Mouse (Mus musculus) gastrocnemius, postnatal 25 days (tissue): Measurements from ENCODE around the gene Bfsp1. TPM values are rescaled to one million over a fixed set of nuclear protein-coding genes. Genes with fewer than 3 reads are reported as not detected.

Experiments
- DNase-seq: peaks from one replicate; pipeline ENCODE4 v3.0.0; 2022
- total RNA-seq, 2 experiments: library from RNA; stranded (reverse); gene quantifications; 1 replicate in 1 of 2; 2 replicates in 1 of 2; pipeline ENCODE4 v1.2.3; 2021

The Bfsp1 gene
- total RNA-seq, 2 experiments from 2014 or later: 0.26 to 0.46 TPM

- DNase-seq: no peak
Measured at GRCm38 (mm10) chr2:143796335-143797013, 66.5 kb downstream of the Bfsp1 start.

GRCm38 (mm10) chr2:143795858-143796257, 67.1 kb downstream of the Bfsp1 start:
- DNase-seq: no peak

GRCm38 (mm10) chr2:143789911-143790310, 73.1 kb downstream of the Bfsp1 start:
- no peak for DNase-seq

DNA sequence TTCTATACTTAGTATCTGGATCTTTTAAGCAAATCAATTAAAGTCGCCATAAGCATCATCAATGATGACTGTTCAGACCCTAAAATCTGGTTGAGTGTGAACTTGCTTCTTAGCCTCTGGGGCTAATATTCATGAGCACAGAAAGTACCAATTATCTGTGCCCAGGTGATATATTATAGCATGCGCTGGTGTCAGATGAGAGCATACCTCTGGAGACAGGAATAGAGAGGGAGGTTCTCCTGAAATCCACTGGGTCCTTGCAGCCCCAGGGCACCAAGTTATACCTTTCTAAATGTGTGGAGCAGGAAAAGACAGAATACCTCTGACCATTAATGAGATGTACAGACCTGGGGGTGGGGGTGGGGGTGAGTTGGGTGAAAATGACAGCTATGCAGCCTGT, 82.7 kb downstream of the Bfsp1 start:
- DNase-seq: no peak

Other genes starting within 250 kb of the Bfsp1 start
- 10 to 100 TPM; 26.4 to 41.7 TPM for gene Dstn, start 52.1 kb upstream of the Bfsp1 start, total RNA-seq
- 10 to 100 TPM; 43.4 to 55.8 TPM for gene Rrbp1, start 148.1 kb upstream of the Bfsp1 start, total RNA-seq
- gene Banf2, start 169.9 kb upstream of the Bfsp1 start, total RNA-seq: not detected